Comparison of ENCODE assay signal across 8 mouse cellular contexts in the genomic region with DNA sequence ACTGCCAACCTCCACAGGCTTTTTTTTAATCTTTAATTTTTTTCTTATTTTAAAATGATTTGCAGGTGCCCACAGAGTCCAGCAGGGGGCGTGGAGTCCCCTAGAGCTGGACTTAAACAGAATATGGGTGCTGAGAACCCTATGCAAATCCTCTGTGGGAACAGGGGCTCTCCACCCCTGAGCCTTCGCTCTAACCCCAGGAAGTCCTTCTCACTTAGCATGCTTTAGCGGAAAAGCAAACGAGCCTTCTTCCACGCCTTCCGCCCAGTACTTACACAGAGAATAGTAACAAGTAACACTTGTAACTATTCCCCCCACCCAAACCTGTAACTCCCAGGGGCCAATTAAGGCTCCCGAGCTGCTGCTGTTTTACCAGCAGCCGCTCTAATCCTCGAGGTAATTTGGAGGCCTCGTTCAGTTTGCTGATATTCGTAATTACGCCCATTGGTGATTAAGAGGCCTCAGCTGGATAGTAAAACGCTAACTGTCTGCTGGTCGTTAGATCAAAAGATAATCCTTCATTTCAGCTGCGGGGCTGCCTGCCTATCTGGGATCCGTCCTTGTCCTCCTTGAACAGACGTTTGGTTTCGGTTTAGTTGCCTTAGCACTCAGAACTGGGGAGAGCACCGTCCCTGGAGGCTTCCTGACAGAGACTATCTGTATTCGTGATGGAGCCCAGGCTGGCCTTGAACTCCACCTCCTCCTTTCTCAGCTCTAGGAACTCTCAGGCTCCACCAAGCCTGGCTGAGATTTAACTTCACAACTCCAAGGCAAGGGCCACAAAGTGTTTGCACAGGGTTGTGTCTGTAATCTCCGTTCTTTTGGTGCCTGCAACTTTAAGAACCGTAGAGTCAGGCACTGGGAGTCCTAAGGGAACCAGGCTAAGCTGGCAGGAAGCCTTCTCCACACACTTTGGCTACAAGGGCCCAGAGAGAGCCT. TPM values are rescaled to one million over a fixed set of nuclear protein-coding genes. Genes with fewer than 3 reads are reported as not detected.
DNase-seq lines count a peak whose midpoint lies in the region; ATAC-seq and TF ChIP-seq lines count a peak whose summit lies in the region.

No protein-coding gene starts in this region.

- peak; percentile 44 for DNase-seq in hindbrain, embryonic 11.5 days (ENCODE audit: low spot score)
- DNase-seq in A20 (ENCODE audit: low read depth, low spot score): peak; percentile 64
- DNase-seq in heart, postnatal 0 days (ENCODE audit: low spot score): no peak
- DNase-seq in midbrain, embryonic 14.5 days: peak; percentile 49
- no peak for DNase-seq in layer of hippocampus, adult 9-11 months
- DNase-seq in spleen, adult 18-20 months: no peak

- H3K4me1 ChIP-seq in hindbrain, embryonic 11.5 days (replicated peaks; ENCODE audit: control insufficient read depth, insufficient read depth, low read length): peaks cover 2% of the 10 kb centered on the region; the same call in 1 of the 2 replicates
- peaks cover 11% of the 10 kb centered on the region for H3K4me1 ChIP-seq in hindbrain, embryonic 16.5 days (ENCODE audit: control insufficient read depth, insufficient read depth, low read depth, low read length)
- no peaks in the 10 kb centered on the region for H3K4me1 ChIP-seq in bone marrow, adult 2 months (ENCODE audit: control insufficient read depth, insufficient read depth, low read length)
- H3K4me1 ChIP-seq in heart, postnatal 0 days (ENCODE audit: control insufficient read depth, insufficient read depth): peaks cover 5% of the 10 kb centered on the region; the same call in 1 of the 2 replicates
- peaks cover 15% of the 10 kb centered on the region for H3K4me1 ChIP-seq in midbrain, embryonic 14.5 days (ENCODE audit: control insufficient read depth, insufficient read depth, low read length)

- no peak overlapping the region for H3K4me2 ChIP-seq in hindbrain, embryonic 11.5 days (replicated peaks; ENCODE audit: low read depth, low read length)
- no peak overlapping the region for H3K4me2 ChIP-seq in hindbrain, embryonic 16.5 days (ENCODE audit: low read length)
- peak overlapping the region; percentile 31 for H3K4me2 ChIP-seq in heart, postnatal 0 days (ENCODE audit: low read depth, low read length)
- H3K4me2 ChIP-seq in midbrain, embryonic 14.5 days (ENCODE audit: low read length): no peak overlapping the region

- H3K36me3 ChIP-seq in hindbrain, embryonic 11.5 days (ENCODE audit: control insufficient read depth, insufficient read depth, low read length): no peaks in the 10 kb centered on the region
- no peaks in the 10 kb centered on the region for H3K36me3 ChIP-seq in hindbrain, embryonic 16.5 days (ENCODE audit: control insufficient read depth, insufficient read depth, low read length)
- H3K36me3 ChIP-seq in heart, postnatal 0 days (replicated peaks; ENCODE audit: control insufficient read depth, insufficient read depth, low read length): no peaks in the 10 kb centered on the region
- H3K36me3 ChIP-seq in midbrain, embryonic 14.5 days (ENCODE audit: control insufficient read depth, insufficient read depth, low read length): no peaks in the 10 kb centered on the region

- peak; percentile 19; the same call in 1 of the 2 replicates for TF ChIP-seq CTCF in bone marrow, adult 2 months (IDR thresholded peaks at IDR 0.05; ENCODE audit: control insufficient read depth, insufficient read depth, low read length)
- 0 out of 2 replicates have a peak, but pooled peaks have one; percentile 20 for TF ChIP-seq CTCF in heart, postnatal 0 days (IDR thresholded peaks at IDR 0.05; ENCODE audit: low read depth)

- peaks cover 58% of the 10 kb centered on the region for H3K27me3 ChIP-seq in hindbrain, embryonic 11.5 days (ENCODE audit: control insufficient read depth, insufficient read depth, low read length)
- H3K27me3 ChIP-seq in hindbrain, embryonic 16.5 days (replicated peaks; ENCODE audit: control insufficient read depth, insufficient read depth, low read length): peaks cover 10% of the 10 kb centered on the region
- 0 out of 2 replicates have a peak, but pooled peaks cover 4% of the 10 kb centered on the region for H3K27me3 ChIP-seq in heart, postnatal 0 days (ENCODE audit: control insufficient read depth, insufficient read depth, low read length)
- peaks cover 17% of the 10 kb centered on the region for H3K27me3 ChIP-seq in midbrain, embryonic 14.5 days (ENCODE audit: control insufficient read depth, insufficient read depth, low read length)

- no peak for TF ChIP-seq EP300 in heart, postnatal 0 days (IDR thresholded peaks at IDR 0.05; ENCODE audit: low read depth)

- H3K9ac ChIP-seq in hindbrain, embryonic 11.5 days (ENCODE audit: low read depth, low read length): no peak overlapping the region
- no peak overlapping the region for H3K9ac ChIP-seq in hindbrain, embryonic 16.5 days (ENCODE audit: low read depth, low read length)
- no peak overlapping the region for H3K9ac ChIP-seq in heart, postnatal 0 days (replicated peaks; ENCODE audit: low read depth, low read length)
- no peak overlapping the region for H3K9ac ChIP-seq in midbrain, embryonic 14.5 days (replicated peaks; ENCODE audit: low read length)

- no peak overlapping the region for H3K27ac ChIP-seq in hindbrain, embryonic 11.5 days (ENCODE audit: low read depth, low read length)
- no peak overlapping the region for H3K27ac ChIP-seq in hindbrain, embryonic 16.5 days (ENCODE audit: low read depth, low read length)
- no peak overlapping the region for H3K27ac ChIP-seq in bone marrow, adult 2 months (ENCODE audit: control insufficient read depth, insufficient read depth, low read depth, low read length, poor library complexity)
- H3K27ac ChIP-seq in heart, postnatal 0 days (ENCODE audit: low read depth): no peak overlapping the region
- H3K27ac ChIP-seq in midbrain, embryonic 14.5 days (replicated peaks; ENCODE audit: low read depth, low read length): no peak overlapping the region

- ATAC-seq in hindbrain, embryonic 11.5 days (ENCODE audit: low FRiP score): no peak
- ATAC-seq in hindbrain, embryonic 16.5 days: no peak
- ATAC-seq in heart, postnatal 0 days (ENCODE audit: insufficient read depth, low read depth): no peak
- no peak for ATAC-seq in midbrain, embryonic 14.5 days (ENCODE audit: low FRiP score, low TSS enrichment)

- TF ChIP-seq POLR2A in bone marrow, adult 2 months (IDR thresholded peaks at IDR 0.05; ENCODE audit: borderline replicate concordance, control insufficient read depth, low read depth, low read length): no peak

- H3K4me3 ChIP-seq in hindbrain, embryonic 11.5 days (ENCODE audit: low read depth, low read length): no peak overlapping the region
- no peak overlapping the region for H3K4me3 ChIP-seq in hindbrain, embryonic 16.5 days (ENCODE audit: low read length)
- H3K4me3 ChIP-seq in bone marrow, adult 2 months (replicated peaks; ENCODE audit: control insufficient read depth, low read depth, low read length): no peak overlapping the region
- peak overlapping the region; percentile 3; the same call in 1 of the 2 replicates for H3K4me3 ChIP-seq in heart, postnatal 0 days (ENCODE audit: low read depth, low read length)
- H3K4me3 ChIP-seq in midbrain, embryonic 14.5 days (replicated peaks; ENCODE audit: low read depth, low read length): no peak overlapping the region

- WGBS in hindbrain, embryonic 11.5 days: 37% methylated on average over 22 of the region's 22 CpGs
- 28% methylated on average over 22 of the region's 22 CpGs for WGBS in hindbrain, embryonic 16.5 days
- WGBS in bone marrow, adult 2 months: 58% methylated on average over 22 of the region's 22 CpGs
- WGBS in heart, postnatal 0 days: 25% methylated on average over 22 of the region's 22 CpGs
- 19% methylated on average over 22 of the region's 22 CpGs for WGBS in midbrain, embryonic 14.5 days

- H3K9me3 ChIP-seq in hindbrain, embryonic 11.5 days (ENCODE audit: control insufficient read depth, low read length): no peaks in the 10 kb centered on the region
- no peaks in the 10 kb centered on the region for H3K9me3 ChIP-seq in hindbrain, embryonic 16.5 days (ENCODE audit: control insufficient read depth, low read length)
- H3K9me3 ChIP-seq in heart, postnatal 0 days (replicated peaks; ENCODE audit: control insufficient read depth, low read length): no peaks in the 10 kb centered on the region
- H3K9me3 ChIP-seq in midbrain, embryonic 14.5 days (ENCODE audit: control insufficient read depth, low read length): no peaks in the 10 kb centered on the region

RNA-seq across cellular contexts. Expression of a gene that starts 8.0 kb away (rescaled TPM):
- 0.59 and 0.96 TPM in 2 replicates for polyA plus RNA-seq in hindbrain, embryonic 11.5 days (2014; fragmentation: Nextera tagmentation; extraction: Ambion mirVana)
- 0.85 and 1.0 TPM in 2 replicates for polyA plus RNA-seq in hindbrain, embryonic 16.5 days (2015; fragmentation: Nextera tagmentation; extraction: Ambion mirVana)
- 0.61 and 2.1 TPM in 2 replicates for polyA plus RNA-seq in bone marrow, adult 2 months (2011; ENCODE audit: insufficient read depth, insufficient read length, low replicate concordance, missing spikeins)
- total RNA-seq in heart, postnatal 0 days (2014; rRNA removed; ENCODE audit: low replicate concordance): 5.9 TPM in 1 of 2 replicates, not detected in the other
- 0.53 and 0.63 TPM in 2 replicates for polyA plus RNA-seq in heart, postnatal 0 days (2015; fragmentation: Nextera tagmentation; extraction: Ambion mirVana)
- polyA plus RNA-seq in midbrain, embryonic 14.5 days (2014; fragmentation: Nextera tagmentation; extraction: Ambion mirVana): 0.34 and 0.74 TPM in 2 replicates

RNA-seq across cellular contexts. Expression of a gene that starts 23.4 kb away (rescaled TPM):
- polyA plus RNA-seq in hindbrain, embryonic 11.5 days (2014; fragmentation: Nextera tagmentation; extraction: Ambion mirVana): 3.0 and 3.4 TPM in 2 replicates
- 0.11 and 0.29 TPM in 2 replicates for polyA plus RNA-seq in hindbrain, embryonic 16.5 days (2015; fragmentation: Nextera tagmentation; extraction: Ambion mirVana)
- polyA plus RNA-seq in bone marrow, adult 2 months (2011; ENCODE audit: insufficient read depth, insufficient read length, low replicate concordance, missing spikeins): not detected in 2 replicates
- not detected in 2 replicates for total RNA-seq in heart, postnatal 0 days (2014; rRNA removed; ENCODE audit: low replicate concordance)
- not detected in 2 replicates for polyA plus RNA-seq in heart, postnatal 0 days (2015; fragmentation: Nextera tagmentation; extraction: Ambion mirVana)
- polyA plus RNA-seq in midbrain, embryonic 14.5 days (2014; fragmentation: Nextera tagmentation; extraction: Ambion mirVana): 0.36 and 1.5 TPM in 2 replicates

Comparison
In these comparisons a context has a peak if more than half of its experiments do, and no peak if none do; other contexts are left out.
1. DNase-seq: peak in hindbrain, embryonic 11.5 days (single experiment), A20 (single experiment) and midbrain, embryonic 14.5 days (single experiment); none in heart, postnatal 0 days (single experiment), layer of hippocampus, adult 9-11 months (single experiment) and spleen, adult 18-20 months (0 of 2).